Mouse (Mus musculus): ENCODE results near the gene Atp5g2.

DNA sequence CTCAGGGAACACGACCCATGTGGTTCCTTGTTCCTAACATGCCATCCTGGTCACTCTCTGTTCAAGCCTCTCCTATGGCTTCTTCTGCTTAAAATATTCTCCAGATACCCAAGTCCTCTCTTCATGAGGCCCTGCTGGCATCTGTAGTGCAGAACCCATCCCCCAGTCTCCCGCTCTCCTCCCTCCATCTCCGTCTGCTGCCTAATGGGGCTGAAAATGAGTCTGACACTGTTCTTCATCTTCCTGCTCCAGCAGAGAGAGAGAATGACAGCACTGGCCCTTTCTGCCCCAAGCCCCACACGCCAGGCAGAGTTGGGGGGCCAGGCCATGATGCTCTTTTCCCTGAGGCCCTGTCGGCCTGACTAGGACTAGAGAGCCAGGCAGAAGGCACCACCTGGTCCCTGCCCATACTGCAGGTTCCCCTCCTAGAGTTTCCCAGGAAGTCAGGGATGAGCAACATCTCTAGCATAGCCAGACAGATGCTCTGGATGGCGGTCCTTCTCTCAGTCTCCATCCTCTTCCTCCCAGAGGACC is 35.7 kb upstream of the Atp5g2 start:
- TF ChIP-seq MAFK (IDR thresholded peaks at IDR 0.05; ENCODE audit: insufficient read depth, low read depth, low read length) = no peak
- TF ChIP-seq ZNF384 (IDR thresholded peaks at IDR 0.05; ENCODE audit: low read depth, low read length) = no peak
- TF ChIP-seq ZC3H11A (IDR thresholded peaks at IDR 0.05; ENCODE audit: borderline replicate concordance, low read depth, low read length) = no peak
- TF ChIP-seq CHD2 (IDR thresholded peaks at IDR 0.05; ENCODE audit: low read depth, low read length) = no peak
- no peak for TF ChIP-seq HCFC1 (IDR thresholded peaks at IDR 0.05; ENCODE audit: borderline replicate concordance, insufficient read depth, low read length)

Data from ES-E14 (cell line).